Mouse (Mus musculus): ENCODE measurements around the gene Raly.

Raly gene

DNA sequence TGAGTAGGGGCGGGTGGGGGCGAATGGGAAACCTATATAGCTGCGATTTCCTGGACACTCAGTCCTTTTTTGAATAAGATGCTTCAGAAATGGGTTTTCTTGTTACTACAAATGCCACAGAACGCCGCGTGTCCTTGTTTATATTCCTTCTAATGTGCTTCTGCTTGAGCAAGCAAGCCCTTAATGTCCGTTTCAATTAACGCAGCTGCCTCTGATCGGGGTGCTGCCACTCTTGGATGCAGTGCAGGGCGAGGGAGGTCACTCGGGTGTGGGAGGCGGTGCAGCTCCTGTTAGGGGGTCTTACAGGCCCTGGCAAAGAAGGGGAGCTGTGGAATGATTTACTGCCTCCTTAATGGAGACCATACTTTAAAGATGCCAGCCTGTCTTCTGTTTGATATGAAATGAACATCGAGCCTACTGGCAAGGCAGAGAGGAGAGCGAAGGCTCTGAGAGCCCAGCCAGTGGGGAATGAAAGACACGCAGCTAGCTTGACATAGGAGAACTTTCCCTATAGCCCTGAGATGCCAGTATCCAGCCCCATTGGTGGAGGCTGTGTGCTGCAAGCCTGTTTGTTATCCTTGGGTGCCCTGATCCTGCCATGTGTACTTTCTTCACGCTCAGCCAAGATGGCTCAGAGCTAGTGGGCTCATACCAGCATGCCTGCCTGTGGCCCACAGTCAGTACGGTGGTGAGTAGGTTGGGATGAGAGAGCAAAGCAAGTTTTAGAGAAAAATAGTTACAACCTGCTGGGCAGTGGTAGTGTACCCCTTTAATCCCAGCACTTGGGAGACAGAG lies 7.8 kb upstream of the Raly start:
- no peak for DNase-seq

DNA sequence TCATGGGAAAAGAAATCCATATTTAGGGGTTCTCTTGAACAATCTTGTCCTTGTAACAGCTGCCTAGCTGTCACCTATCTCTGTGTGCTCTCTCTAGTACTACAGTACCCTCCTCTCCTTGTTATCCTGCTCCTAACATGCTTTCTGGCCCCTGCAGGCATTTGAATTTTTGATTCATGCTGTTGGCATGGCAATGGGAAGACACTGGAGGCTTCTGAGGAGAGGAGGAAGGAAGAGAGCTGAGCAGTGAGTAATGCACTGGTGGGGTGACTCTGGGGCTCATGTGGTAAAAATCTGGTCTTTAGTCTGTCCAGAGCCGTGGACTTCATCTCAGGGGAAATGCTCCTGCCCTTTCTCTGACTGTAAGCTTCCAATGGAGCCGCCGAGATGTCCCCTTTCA lies 5.6 kb upstream of the Raly start:
- no peak for DNase-seq

GRCm38 (mm10) chr2:154786187-154786586 lies 4.7 kb upstream of the Raly start:
- DNase-seq = no peak

DNA sequence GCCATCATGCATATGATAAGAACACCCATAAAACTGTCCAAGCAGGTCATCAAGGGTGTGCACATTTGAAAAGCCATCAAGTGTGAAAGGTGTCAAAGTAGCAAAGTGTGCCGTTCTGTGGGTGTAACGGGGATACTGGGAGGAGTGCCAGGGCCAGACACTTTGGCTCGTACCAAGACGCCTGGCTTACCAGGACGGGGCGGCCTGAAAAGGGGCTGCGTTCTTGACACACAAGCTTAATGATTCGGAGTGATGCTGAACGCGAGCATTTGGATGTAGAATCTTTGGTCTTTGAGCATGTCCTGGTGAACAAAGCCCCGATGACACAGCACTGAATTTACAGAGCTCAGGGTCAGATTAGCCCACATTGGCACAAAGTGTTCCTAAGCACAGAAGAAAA lies 4.1 kb upstream of the Raly start:
- no peak for DNase-seq

- no peak for DNase-seq
These were observed 1.5 kb upstream of the Raly start for GRCm38 (mm10) chr2:154789381-154789780.

- DNase-seq = peak in 1 of 2 experiments; percentile 16
These were observed 780 bp upstream of the Raly start for GRCm38 (mm10) chr2:154789977-154790655.

DNA sequence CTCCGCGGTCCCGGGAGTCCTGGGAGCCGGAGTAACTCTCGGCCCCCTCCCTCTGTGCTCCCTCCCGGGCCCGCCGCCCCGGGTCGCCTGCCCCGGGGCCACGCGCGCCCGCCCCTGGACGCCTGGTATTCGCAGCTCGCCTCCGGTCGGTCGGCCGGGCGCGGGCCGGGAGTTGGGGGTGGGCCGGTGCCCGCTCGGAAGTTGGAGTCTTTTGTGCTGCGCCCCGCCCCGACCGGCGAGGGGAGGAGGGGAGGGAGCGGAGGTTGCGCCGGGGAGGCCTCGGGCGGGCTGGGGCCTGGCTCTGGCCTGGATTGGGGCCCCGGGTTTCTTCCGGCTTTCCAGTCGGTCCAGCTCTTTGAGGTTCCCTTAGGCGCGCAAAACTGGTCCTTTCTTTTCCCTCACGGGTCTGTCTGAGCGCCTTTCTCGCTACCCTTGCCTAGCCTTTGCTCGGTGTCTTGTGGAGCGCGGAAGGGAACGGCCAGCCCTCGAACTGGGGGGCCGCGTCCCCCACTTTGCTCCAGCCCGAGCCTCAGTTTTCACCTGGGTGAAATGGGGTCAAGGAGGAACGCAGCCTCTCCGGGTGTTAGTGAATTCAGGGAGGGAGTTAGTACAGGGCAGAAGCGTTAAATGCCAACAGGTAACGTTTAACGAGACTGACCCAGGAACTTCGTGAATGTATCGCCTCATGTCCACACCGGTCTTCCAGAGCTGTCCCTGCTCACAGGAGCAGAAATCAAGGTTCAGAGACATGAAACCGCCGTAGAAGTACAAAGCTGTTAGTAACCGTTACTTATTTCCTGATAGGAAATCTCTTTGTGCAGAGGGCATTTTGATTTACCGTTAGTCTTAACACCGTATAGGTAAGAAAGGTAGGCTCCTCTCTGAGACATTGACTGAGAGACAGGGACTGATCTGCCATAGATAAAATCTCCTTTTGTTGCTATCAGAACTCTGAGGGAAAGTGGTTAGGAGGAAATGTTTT lies 1.1 kb downstream of the Raly start:
- DNase-seq = peak; percentile 80 to 88

DNA sequence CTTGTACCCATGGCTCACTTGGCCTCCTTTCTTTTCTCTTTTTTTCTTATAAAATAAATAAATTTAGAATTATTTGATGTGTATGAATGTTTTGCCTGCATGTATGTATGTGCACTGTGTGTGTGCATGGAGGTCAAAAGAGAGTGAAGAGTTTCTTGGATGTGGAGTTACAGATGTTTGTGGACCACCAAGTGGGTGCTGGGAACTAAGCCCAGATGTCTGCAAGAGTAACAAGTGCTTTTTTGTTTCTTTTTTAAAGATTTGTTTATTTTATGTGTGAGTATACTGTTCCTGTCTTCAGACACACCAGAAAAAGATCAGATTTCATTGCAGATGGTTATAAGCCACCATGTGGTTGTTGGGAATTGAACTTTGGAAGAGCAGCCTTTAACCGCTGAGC lies 12.5 kb downstream of the Raly start:
- no peak for DNase-seq

DNA sequence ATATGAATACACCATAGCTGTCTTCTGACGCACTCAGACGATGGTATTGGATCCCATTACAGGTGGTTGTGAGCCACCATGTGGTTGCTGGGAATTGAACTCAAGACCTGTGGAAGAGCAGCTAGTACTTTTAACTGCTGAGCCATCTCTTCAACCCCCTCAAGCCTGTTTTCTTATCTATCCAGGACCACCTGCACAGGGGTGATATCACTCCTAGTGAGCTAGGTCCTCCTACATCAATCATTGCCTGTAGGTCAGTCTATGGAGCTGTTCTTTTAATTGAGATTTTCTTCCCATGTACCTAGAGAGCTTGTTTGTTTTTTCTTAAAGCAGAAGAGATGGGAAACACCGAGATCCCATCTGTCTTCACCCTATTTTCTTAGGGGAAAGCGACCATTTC lies 12.9 kb downstream of the Raly start:
- no peak for DNase-seq

- DNase-seq = no peak
These were observed 16.8 kb downstream of the Raly start for GRCm38 (mm10) chr2:154807689-154808088.

DNA sequence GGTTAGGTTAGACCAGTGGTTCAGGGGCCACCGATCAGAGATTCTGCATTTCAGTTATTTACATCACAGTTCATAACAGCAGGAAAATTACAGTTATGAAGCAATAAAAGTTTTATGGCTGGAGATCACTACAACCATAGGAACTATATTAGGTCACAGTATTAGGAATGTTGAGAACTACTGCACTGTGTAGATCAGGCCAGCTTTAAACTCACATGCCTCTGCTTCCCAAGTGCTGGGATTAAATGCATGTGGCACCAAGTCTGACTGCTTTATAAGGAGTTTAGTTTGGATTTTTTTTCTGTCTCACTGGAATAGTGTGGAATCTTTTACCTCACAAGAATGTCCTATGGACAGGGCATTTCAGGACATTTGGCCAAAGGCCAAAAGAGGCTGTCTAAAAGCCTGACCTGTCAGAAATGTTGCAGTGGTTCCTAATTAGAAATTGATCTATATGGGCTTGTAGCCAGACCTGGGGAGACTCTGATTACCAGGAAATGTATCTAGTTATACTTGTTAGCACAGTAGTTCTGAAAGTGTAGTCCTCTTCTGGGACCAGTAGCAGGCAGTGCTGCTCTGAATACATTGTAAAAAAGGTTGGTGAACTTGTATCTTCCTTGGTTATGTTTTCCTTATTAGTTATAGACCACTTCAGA lies 18.3 kb downstream of the Raly start:
- no peak for DNase-seq

DNA sequence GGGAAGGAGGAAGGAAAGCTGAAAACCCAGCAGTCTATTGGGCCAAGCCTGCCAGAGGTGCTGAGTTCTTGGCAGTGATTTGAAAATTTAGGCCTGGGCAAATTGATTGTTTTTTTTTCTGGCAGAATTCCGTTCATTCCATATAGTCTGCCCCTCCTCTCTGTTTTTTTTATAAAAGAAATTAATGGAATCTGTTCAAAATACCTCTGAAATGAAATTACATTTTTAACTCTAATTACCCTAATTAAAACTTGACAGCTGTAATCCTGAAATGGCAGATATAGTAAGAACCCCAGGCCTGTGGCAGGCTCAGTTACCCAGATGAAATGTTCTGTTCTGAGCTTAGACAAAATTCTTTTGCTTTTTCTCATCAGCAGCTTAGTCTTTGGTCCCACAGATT lies 19.9 kb downstream of the Raly start:
- no peak for DNase-seq

- DNase-seq = no peak
These were observed 22.5 kb downstream of the Raly start for GRCm38 (mm10) chr2:154813426-154813825.

GRCm38 (mm10) chr2:154817089-154817488 lies 26.2 kb downstream of the Raly start:
- no peak for DNase-seq

DNA sequence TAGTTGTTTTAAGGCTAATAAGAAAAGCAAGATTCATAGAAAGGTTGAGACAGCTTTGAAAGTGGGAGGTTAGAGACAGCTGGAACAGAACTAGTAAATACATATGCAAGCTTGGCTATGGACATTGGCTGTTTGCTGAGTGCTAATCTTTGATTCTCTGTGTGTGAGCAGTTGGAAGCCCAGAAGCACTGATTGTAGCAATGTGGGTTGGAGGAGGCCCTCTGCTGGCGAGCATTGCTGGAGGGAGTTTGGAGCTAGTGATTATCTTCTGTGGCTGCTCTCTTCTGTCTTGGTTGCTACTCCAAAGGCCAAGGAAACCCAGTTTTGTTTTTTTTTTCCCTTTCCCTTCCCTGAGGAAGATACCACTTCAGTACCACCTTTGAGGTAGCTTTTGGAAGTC lies 26.9 kb downstream of the Raly start:
- peak; percentile 15 to 27 for DNase-seq

GRCm38 (mm10) chr2:154818599-154818998 lies 27.7 kb downstream of the Raly start:
- DNase-seq = no peak

DNA sequence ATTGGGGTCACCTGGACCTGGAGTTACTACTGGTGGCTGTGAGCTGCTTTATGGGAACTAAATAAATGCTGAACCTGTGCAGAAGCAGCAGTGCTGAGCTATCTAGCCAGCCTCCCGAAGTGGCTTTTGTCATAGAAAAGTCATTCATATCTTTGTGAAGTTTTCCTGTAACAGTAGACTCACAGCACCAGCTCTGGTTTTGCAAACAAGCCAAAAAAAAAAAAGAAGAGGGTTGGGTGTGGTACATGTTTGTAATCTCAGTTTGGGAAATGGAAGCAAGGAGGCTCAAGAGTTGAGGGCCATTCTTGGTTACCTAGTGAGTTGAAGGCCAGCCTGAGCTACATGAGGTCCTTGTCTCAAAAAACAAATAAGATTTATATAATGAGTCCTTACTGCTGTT lies 29.4 kb downstream of the Raly start:
- no peak for DNase-seq

- DNase-seq = no peak
These were observed 35.2 kb downstream of the Raly start for GRCm38 (mm10) chr2:154826054-154826538.

- no peak for DNase-seq
These were observed 36.6 kb downstream of the Raly start for GRCm38 (mm10) chr2:154827521-154827920.

GRCm38 (mm10) chr2:154832471-154832870 lies 41.6 kb downstream of the Raly start:
- DNase-seq = no peak

DNA sequence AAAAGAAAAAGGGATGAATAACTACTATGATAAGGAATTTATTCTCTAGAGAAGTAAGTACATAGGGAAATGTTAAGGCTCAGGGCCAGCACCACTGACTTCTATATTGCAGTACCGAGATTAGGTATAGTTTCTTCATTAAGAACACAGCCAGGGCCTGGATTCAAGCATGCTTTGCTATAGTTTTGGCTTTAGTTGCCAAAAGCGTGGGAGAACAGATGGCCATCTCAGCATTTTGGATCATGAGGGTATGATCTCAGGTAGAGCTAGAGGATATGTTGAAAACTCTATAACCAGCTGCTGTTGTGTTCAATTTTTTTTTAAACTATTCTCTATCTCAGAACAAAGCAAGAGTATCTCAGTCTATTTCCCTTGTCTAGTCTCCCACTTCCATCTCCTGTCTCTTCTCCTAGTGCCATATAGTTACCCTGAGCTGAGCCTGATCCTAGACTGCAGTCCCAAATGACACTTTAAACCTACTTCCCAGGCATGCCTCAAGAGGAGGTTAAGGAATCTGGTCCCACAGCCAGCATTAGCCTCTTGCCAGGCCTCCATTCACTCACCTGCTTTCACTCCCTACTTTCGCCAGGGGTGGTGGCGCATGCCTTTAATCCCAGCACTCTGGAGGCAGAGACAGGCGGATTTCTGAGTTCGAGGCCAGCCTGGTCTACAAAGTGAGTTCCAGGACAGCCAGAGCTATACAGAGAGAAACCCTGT lies 43.4 kb downstream of the Raly start:
- no peak for DNase-seq

DNA sequence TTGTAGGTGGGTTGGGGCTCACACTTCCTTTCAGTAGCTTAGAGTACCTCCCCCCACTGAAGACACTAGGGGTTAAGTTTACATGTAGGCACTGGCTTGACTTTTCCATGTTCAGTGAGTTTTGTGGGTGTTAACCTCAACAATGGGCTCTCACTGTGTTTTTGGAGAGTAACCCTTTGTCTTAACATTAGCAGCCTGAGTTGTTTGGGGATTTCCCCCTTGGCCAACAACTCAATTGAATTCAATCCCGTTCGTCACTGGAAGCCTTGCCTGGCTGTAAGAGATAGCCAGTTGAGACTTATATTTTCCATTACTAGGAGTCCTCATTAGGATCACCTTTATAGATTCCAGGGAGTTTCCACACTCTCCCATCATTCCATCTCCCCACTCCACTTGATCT lies 45.6 kb downstream of the Raly start:
- DNase-seq = no peak
